ENCODE assay signal across 22 mouse cellular contexts in the genomic region with DNA sequence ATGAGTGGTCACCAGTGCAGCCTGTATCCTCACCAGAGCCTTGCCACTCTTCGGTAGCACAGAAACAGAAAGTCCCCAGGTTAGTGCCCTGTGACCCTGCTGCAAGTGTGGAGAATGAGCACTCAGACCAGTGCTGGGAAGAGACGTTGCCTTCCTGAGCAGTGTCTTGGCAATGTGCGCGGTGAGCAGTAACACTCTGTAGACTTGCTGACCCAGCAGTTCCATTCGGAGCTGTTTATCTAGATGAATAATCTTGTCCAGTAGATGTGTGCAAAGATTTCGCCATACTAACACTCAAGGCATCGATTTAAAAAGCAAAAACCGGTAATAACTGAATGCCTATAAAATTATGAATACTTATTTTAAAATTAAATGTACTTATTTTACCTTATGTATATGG. TPM values are rescaled to one million over a fixed set of nuclear protein-coding genes. Genes with fewer than 3 reads are reported as not detected.
DNase-seq lines count a peak whose midpoint lies in the region; ATAC-seq and TF ChIP-seq lines count a peak whose summit lies in the region.
"Had no signal": no experiment of that assay in that cellular context is flagged by ENCODE, and none has a peak within 500 bp of the region (broad histone marks: within the 10 kb centered on the region; RNA-seq: fewer than 3 reads in every experiment).

No protein-coding gene starts in this region.

- no peak overlapping the region for H3K27ac ChIP-seq in kidney, embryonic 15.5 days
- H3K27ac ChIP-seq in thymus, adult 2 months (ENCODE audit: control insufficient read depth, insufficient read depth, low read length), result peak overlapping the region; percentile 15; the same call in 1 of the 2 replicates
- H3K27ac ChIP-seq: forebrain, embryonic 10.5 days; limb, embryonic 15.5 days had no signal

- no peak for TF ChIP-seq POLR2A in thymus, adult 2 months (IDR thresholded peaks at IDR 0.05; ENCODE audit: control insufficient read depth, extremely low read depth, insufficient read depth, low read length, poor library complexity)

- H3K36me3 ChIP-seq in kidney, embryonic 15.5 days, result no peaks in the 10 kb centered on the region
- no peaks in the 10 kb centered on the region for H3K36me3 ChIP-seq in thymus, adult 2 months (ENCODE audit: control insufficient read depth, insufficient read depth, low read length)
- H3K36me3 ChIP-seq: limb, embryonic 15.5 days had no signal

- no peak for TF ChIP-seq CTCF in thymus, adult 2 months (IDR thresholded peaks at IDR 0.05; ENCODE audit: borderline replicate concordance, control insufficient read depth, extremely low read depth, insufficient read depth, low read length, poor library complexity)

- no peak overlapping the region for H3K4me3 ChIP-seq in kidney, embryonic 15.5 days (replicated peaks)
- H3K4me3 ChIP-seq in thymus, adult 2 months (ENCODE audit: control insufficient read depth, insufficient read depth, low read length), result no peak overlapping the region
- H3K4me3 ChIP-seq: forebrain, embryonic 10.5 days; limb, embryonic 15.5 days had no signal

- H3K4me2 ChIP-seq in kidney, embryonic 15.5 days, result no peak overlapping the region
- H3K4me2 ChIP-seq: limb, embryonic 15.5 days had no signal

- 78% methylated on average over 8 of the region's 8 CpGs for WGBS in kidney, embryonic 15.5 days
- 87% methylated on average over 8 of the region's 8 CpGs for WGBS in thymus, adult 2 months

- H3K9ac ChIP-seq in kidney, embryonic 15.5 days, result no peak overlapping the region
- H3K9ac ChIP-seq: forebrain, postnatal 0 days; limb, embryonic 15.5 days had no signal

- no peaks in the 10 kb centered on the region for H3K27me3 ChIP-seq in kidney, embryonic 15.5 days
- no peaks in the 10 kb centered on the region for H3K27me3 ChIP-seq in thymus, adult 2 months (ENCODE audit: control insufficient read depth, insufficient read depth, low read length)
- H3K27me3 ChIP-seq: limb, embryonic 15.5 days had no signal

- H3K4me1 ChIP-seq in kidney, embryonic 15.5 days, result no peaks in the 10 kb centered on the region
- peaks cover 8% of the 10 kb centered on the region for H3K4me1 ChIP-seq in thymus, adult 2 months (replicated peaks; ENCODE audit: control insufficient read depth, insufficient read depth, low read length)
- H3K4me1 ChIP-seq: limb, embryonic 15.5 days had no signal

- H3K9me3 ChIP-seq in kidney, embryonic 15.5 days (replicated peaks), result no peaks in the 10 kb centered on the region
- H3K9me3 ChIP-seq: limb, embryonic 15.5 days had no signal

- ATAC-seq in kidney, embryonic 15.5 days (replicated peaks; ENCODE audit: low FRiP score), result no peak
- peak; percentile 20 for ATAC-seq in inflammation-experienced regulatory T-cells, adult 6 months
- ATAC-seq in erythroid progenitor cell, adult 5-6 weeks (replicated peaks; ENCODE audit: low FRiP score, poor library complexity, severe bottlenecking), result no peak
- ATAC-seq: activated CD4-positive, CD25-positive, alpha-beta regulatory T cell, adult 4 months; forebrain, postnatal 0 days; hindbrain, embryonic 16.5 days; Patski had no signal

- DNase-seq in kidney, adult 18-20 months, result peak; percentile 17
- DNase-seq in thymus, adult 2 months, result no peak
- DNase-seq in thymus, postnatal 14 days, result no peak
- no peak for DNase-seq in left cerebral cortex, adult 8-10 months (ENCODE audit: low spot score in 2 of 2)
- DNase-seq: adrenal gland, postnatal 25 days; cerebellum, adult 18-20 months; cerebellum, postnatal 25 days; embryo, embryonic 11 days; forebrain, postnatal 0 days; gastrocnemius, postnatal 36 days; lung, adult 2 months; retina, postnatal 1 day; thymus, postnatal 36 days had no signal

RNA-seq across cellular contexts. Expression of a gene that starts 40.3 kb away (rescaled TPM):
- polyA plus RNA-seq in kidney, embryonic 15.5 days (2015; fragmentation: Nextera tagmentation; extraction: Ambion mirVana), result 4.6 TPM in 2 replicates
- polyA plus RNA-seq in thymus, adult 2 months (2012; rRNA removed), result 4.1 and 5.0 TPM in 2 replicates
- polyA plus RNA-seq in inflammation-experienced regulatory T-cells, adult 6 months (2017; shearing (Covaris generic)), result 1 to 10 TPM; 4.4 to 5.7 (median 5.6) TPM
- 10 to 100 TPM; 31.8 to 35.6 (median 33.5) TPM for total RNA-seq in left cerebral cortex, adult 8-10 months (2022)
- total RNA-seq in erythroid progenitor cell, adult 5-6 weeks (2015; ENCODE audit: low replicate concordance), result 10.8 and 16.3 TPM in 2 replicates
- 5.7 and 6.5 TPM in 2 replicates for total RNA-seq in erythroid progenitor cell, adult 5-6 weeks (2017; ENCODE audit: low replicate concordance)

RNA-seq across cellular contexts. Expression of a gene that starts 57.1 kb away (rescaled TPM):
- polyA plus RNA-seq in kidney, embryonic 15.5 days (2015; fragmentation: Nextera tagmentation; extraction: Ambion mirVana), result 0.81 and 0.82 TPM in 2 replicates
- polyA plus RNA-seq in thymus, adult 2 months (2012; rRNA removed), result 0.05 and 0.24 TPM in 2 replicates
- 1 to 10 TPM in 1 of 3 experiments, under 1 TPM in 2; 0.79 to 1.3 (median 0.94) TPM for polyA plus RNA-seq in inflammation-experienced regulatory T-cells, adult 6 months (2017; shearing (Covaris generic))
- total RNA-seq in left cerebral cortex, adult 8-10 months (2022), result 10 to 100 TPM; 15.5 to 18.0 (median 16.8) TPM
- total RNA-seq in erythroid progenitor cell, adult 5-6 weeks (2015; ENCODE audit: low replicate concordance), result 2.2 TPM in 1 of 2 replicates, not detected in the other
- total RNA-seq in erythroid progenitor cell, adult 5-6 weeks (2017; ENCODE audit: low replicate concordance), result not detected in 2 replicates
- total RNA-seq: adrenal gland, postnatal 25 days; gastrocnemius, postnatal 36 days; hematopoietic stem cell, adult 5-6 weeks had no signal
